Mouse (Mus musculus): Measurements from ENCODE around the gene Lin7a.

DNA sequence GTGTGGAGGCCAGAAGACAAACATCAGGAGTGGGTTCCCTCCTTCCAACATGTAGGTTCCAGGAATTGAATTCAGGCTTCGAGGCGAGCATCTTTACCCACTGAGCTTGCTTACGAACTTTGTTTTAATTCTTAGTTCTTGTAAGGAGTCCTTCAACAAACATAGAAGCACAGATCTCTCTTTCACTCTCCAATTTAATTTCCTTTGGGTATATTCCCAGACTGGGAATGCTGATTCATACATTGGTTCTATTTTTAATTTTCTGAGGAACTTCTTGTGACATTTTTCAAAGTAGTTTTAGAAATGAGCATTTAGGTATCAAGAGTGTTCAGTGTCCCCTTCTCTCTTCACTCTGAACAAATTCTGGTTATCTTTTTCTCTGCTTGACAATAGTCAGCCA, 68.0 kb downstream of the Lin7a start:
- TF ChIP-seq CTCF (IDR thresholded peaks at IDR 0.05; ENCODE audit: control insufficient read depth, insufficient read depth, insufficient read length) (no peak), USF1 (IDR thresholded peaks at IDR 0.05; ENCODE audit: low read depth) (no peak), MYOG (IDR thresholded peaks at IDR 0.05; ENCODE audit: control insufficient read depth, extremely low read depth, insufficient read length) (no peak)

Data from C2C12 (cell line).